Comparison of ENCODE assay signal across 7 mouse cellular contexts in the genomic region with DNA sequence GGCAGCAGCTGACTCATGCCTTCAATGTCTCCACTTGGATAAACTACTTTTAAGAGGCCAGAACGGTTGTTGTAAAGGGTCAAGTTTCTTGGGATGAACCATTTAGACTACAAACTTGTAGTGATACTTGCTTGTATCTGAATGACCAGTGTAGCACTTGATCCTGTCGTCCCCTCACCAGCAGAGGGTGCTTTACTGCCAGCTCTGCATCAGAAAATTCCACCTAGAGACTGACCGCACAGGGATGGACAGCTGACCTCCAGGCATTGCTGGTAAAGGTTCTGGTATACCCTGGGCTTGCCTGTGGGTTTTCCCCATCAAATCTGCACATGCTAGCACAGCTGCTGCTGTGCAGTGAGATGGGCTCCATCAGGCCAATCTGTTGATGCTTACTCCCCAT. TPM values are rescaled to one million over a fixed set of nuclear protein-coding genes. Genes with fewer than 3 reads are reported as not detected.
DNase-seq lines count a peak whose midpoint lies in the region; ATAC-seq and TF ChIP-seq lines count a peak whose summit lies in the region.

No protein-coding gene starts in this region.

- H3K4me3 ChIP-seq in kidney, embryonic 15.5 days (replicated peaks): no peak overlapping the region
- no peak overlapping the region for H3K4me3 ChIP-seq in bone marrow, adult 2 months (replicated peaks; ENCODE audit: control insufficient read depth, low read depth, low read length)

- peak; percentile 48 for DNase-seq in kidney, adult 11 months
- DNase-seq in ES-CJ7 (ENCODE audit: low read depth, low spot score): peak; percentile 46
- peak; percentile 43 to 63 for DNase-seq in kidney, postnatal 4 days
- DNase-seq in thymus, postnatal 10 days (ENCODE audit: low spot score in 2 of 2): no peak

- no peak for TF ChIP-seq POLR2A in bone marrow, adult 2 months (IDR thresholded peaks at IDR 0.05; ENCODE audit: borderline replicate concordance, control insufficient read depth, low read depth, low read length)

- H3K27ac ChIP-seq in kidney, embryonic 15.5 days: no peak overlapping the region
- no peak overlapping the region for H3K27ac ChIP-seq in bone marrow, adult 2 months (ENCODE audit: control insufficient read depth, insufficient read depth, low read depth, low read length, poor library complexity)

- peaks cover 59% of the 10 kb centered on the region for H3K36me3 ChIP-seq in kidney, embryonic 15.5 days

- 38% methylated on average over 3 of the region's 3 CpGs for WGBS in kidney, embryonic 15.5 days
- 56% methylated on average over 3 of the region's 3 CpGs for WGBS in bone marrow, adult 2 months

- no peak for ATAC-seq in kidney, embryonic 15.5 days (replicated peaks; ENCODE audit: low FRiP score)
- no peak for ATAC-seq in megakaryocyte, adult 5-6 weeks (ENCODE audit: poor library complexity, severe bottlenecking)

- no peak overlapping the region for H3K9ac ChIP-seq in kidney, embryonic 15.5 days

- no peaks in the 10 kb centered on the region for H3K9me3 ChIP-seq in kidney, embryonic 15.5 days (replicated peaks)

- TF ChIP-seq CTCF in bone marrow, adult 2 months (IDR thresholded peaks at IDR 0.05; ENCODE audit: control insufficient read depth, insufficient read depth, low read length): peak; percentile 64

- H3K4me2 ChIP-seq in kidney, embryonic 15.5 days: no peak overlapping the region

- H3K4me1 ChIP-seq in kidney, embryonic 15.5 days: peaks cover 10% of the 10 kb centered on the region
- no peaks in the 10 kb centered on the region for H3K4me1 ChIP-seq in bone marrow, adult 2 months (ENCODE audit: control insufficient read depth, insufficient read depth, low read length)

- H3K27me3 ChIP-seq in kidney, embryonic 15.5 days: no peaks in the 10 kb centered on the region

RNA-seq across cellular contexts. Expression of gene Dph7, which starts 1.3 kb away (rescaled TPM):
- 28.3 and 29.5 TPM in 2 replicates for polyA plus RNA-seq in kidney, embryonic 15.5 days (2015; fragmentation: Nextera tagmentation; extraction: Ambion mirVana)
- 6.4 and 15.3 TPM in 2 replicates for polyA plus RNA-seq in bone marrow, adult 2 months (2011; ENCODE audit: insufficient read depth, insufficient read length, low replicate concordance, missing spikeins)
- 6.7 and 9.4 TPM in 2 replicates for total RNA-seq in megakaryocyte, adult 5-6 weeks (2015)
- total RNA-seq in megakaryocyte, adult 5-6 weeks (2017): 6.7 and 8.8 TPM in 2 replicates

RNA-seq across cellular contexts. Expression of gene Zmynd19, which starts 11.3 kb away (rescaled TPM):
- 15.9 and 22.9 TPM in 2 replicates for polyA plus RNA-seq in kidney, embryonic 15.5 days (2015; fragmentation: Nextera tagmentation; extraction: Ambion mirVana)
- 13.1 and 15.4 TPM in 2 replicates for polyA plus RNA-seq in bone marrow, adult 2 months (2011; ENCODE audit: insufficient read depth, insufficient read length, low replicate concordance, missing spikeins)
- 6.0 and 6.4 TPM in 2 replicates for total RNA-seq in megakaryocyte, adult 5-6 weeks (2015)
- total RNA-seq in megakaryocyte, adult 5-6 weeks (2017): 17.4 TPM in 2 replicates

RNA-seq across cellular contexts. Expression of gene Mrpl41, which starts 14.0 kb away (rescaled TPM):
- 116 and 127 TPM in 2 replicates for polyA plus RNA-seq in kidney, embryonic 15.5 days (2015; fragmentation: Nextera tagmentation; extraction: Ambion mirVana)
- polyA plus RNA-seq in bone marrow, adult 2 months (2011; ENCODE audit: insufficient read depth, insufficient read length, low replicate concordance, missing spikeins): 46.5 and 61.1 TPM in 2 replicates
- total RNA-seq in megakaryocyte, adult 5-6 weeks (2015): 38.3 and 46.3 TPM in 2 replicates
- total RNA-seq in megakaryocyte, adult 5-6 weeks (2017): 69.8 and 73.4 TPM in 2 replicates

RNA-seq across cellular contexts. Expression of gene Pnpla7, which starts 14.9 kb away (rescaled TPM):
- 6.7 and 9.0 TPM in 2 replicates for polyA plus RNA-seq in kidney, embryonic 15.5 days (2015; fragmentation: Nextera tagmentation; extraction: Ambion mirVana)
- polyA plus RNA-seq in bone marrow, adult 2 months (2011; ENCODE audit: insufficient read depth, insufficient read length, low replicate concordance, missing spikeins): 45.6 and 71.4 TPM in 2 replicates
- 43.7 and 55.6 TPM in 2 replicates for total RNA-seq in megakaryocyte, adult 5-6 weeks (2015)
- total RNA-seq in megakaryocyte, adult 5-6 weeks (2017): 38.3 and 38.5 TPM in 2 replicates

RNA-seq across cellular contexts. Expression of gene Arrdc1, which starts 25.9 kb away (rescaled TPM):
- 45.3 and 48.5 TPM in 2 replicates for polyA plus RNA-seq in kidney, embryonic 15.5 days (2015; fragmentation: Nextera tagmentation; extraction: Ambion mirVana)
- polyA plus RNA-seq in bone marrow, adult 2 months (2011; ENCODE audit: insufficient read depth, insufficient read length, low replicate concordance, missing spikeins): 77.0 and 140 TPM in 2 replicates
- 47.2 and 53.9 TPM in 2 replicates for total RNA-seq in megakaryocyte, adult 5-6 weeks (2015)
- 106 and 108 TPM in 2 replicates for total RNA-seq in megakaryocyte, adult 5-6 weeks (2017)

Comparison
In these comparisons a context has a peak if more than half of its experiments do, and no peak if none do; other contexts are left out.
1. DNase-seq: peak in kidney, adult 11 months (single experiment), ES-CJ7 (single experiment) and kidney, postnatal 4 days (2 of 2); none in thymus, postnatal 10 days (0 of 2).